Mouse (Mus musculus) liver, embryonic 16.5 days (tissue): ENCODE measurements at regions not wholly inside any gene's neighbourhood (a gene's known extent, or its start where the extent isn't known, plus 50 kb on each side); places are given as distances from the start of the nearest gene placed in this dataset.

Experiments used
- ATAC-seq: fragments of 200-750 bp; cut with Nextera tagmentation; 2 replicates; pipeline ENCODE4 v1.8.0; 2017; ENCODE audit warnings: low read depth, mild to moderate bottlenecking, moderate number of reproducible peaks, moderate library complexity
- H3K27ac ChIP-seq: fragments of 300-500 bp; sonication (generic); 2 replicates; pipeline ENCODE4 v1.5.1; 2014; ENCODE audit warnings: mild to moderate bottlenecking, low read length
- H3K27me3 ChIP-seq: fragments of 300-500 bp; sonication (generic); 2 replicates; pipeline ENCODE4 v1.6.1; 2014; ENCODE audit warnings: low read depth, low read length, mixed read lengths; ENCODE audit not compliant: control insufficient read depth, insufficient read depth
- H3K36me3 ChIP-seq: fragments of 300-500 bp; sonication (generic); 2 replicates; pipeline ENCODE4 v1.6.1; 2014; ENCODE audit warnings: mild to moderate bottlenecking; ENCODE audit not compliant: control insufficient read depth, insufficient read depth
- H3K4me1 ChIP-seq: fragments of 300-500 bp; sonication (generic); 2 replicates; pipeline ENCODE4 v1.6.1; 2014; ENCODE audit warnings: low read depth, low read length, mixed read lengths; ENCODE audit not compliant: control insufficient read depth
- H3K4me2 ChIP-seq: fragments of 300-500 bp; sonication (generic); 2 replicates; pipeline ENCODE4 v1.6.1; 2014; ENCODE audit warnings: low read depth, low read length, mixed read lengths
- H3K4me3 ChIP-seq: fragments of 300-500 bp; sonication (generic); 2 replicates; pipeline ENCODE4 v1.5.1; 2014; ENCODE audit warnings: low read depth, mild to moderate bottlenecking, low read length
- H3K9ac ChIP-seq: fragments of 300-500 bp; sonication (generic); 2 replicates; pipeline ENCODE4 v1.6.1; 2014; ENCODE audit warnings: low read depth, low read length
- H3K9me3 ChIP-seq: fragments of 300-500 bp; sonication (generic); replicated peaks from 2 replicates; pipeline ENCODE4 v1.6.1; 2016; ENCODE audit warnings: low read length; ENCODE audit not compliant: control insufficient read depth
- WGBS: fragments of 180-500 bp; shearing (Covaris S2); extraction: QIAGEN DNeasy Blood & Tissue Kit; methylation state at CpG from one replicate; pipeline ENCODE4 v1.1.7; 2014; ENCODE audit not compliant: insufficient replicate concordance; 5-methylcytosine and 5-hydroxymethylcytosine counted together

DNA sequence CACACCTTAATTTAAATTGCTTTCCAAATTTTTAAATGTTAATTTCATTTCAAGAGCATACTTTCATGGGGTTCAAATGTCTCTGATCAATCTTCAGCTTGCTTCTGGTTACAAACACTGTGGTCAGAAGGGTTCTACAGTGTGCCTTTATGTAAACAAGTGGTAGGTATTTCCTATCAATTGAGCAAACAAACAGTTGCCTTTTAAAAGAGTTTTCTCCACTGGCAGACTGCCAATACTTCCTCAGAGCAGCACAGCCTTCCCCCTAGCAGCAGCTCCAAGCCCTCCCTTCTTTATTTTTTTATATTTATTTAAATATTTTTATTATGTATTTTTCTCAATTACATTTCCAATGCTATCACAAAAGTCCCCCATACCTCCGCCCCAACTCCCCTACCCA lies 977.8 kb downstream of the Fstl5 start:
- peak; percentile 58; the same call in 1 of the 2 replicates for ATAC-seq
- WGBS, result 71% methylated on average over 1 of the region's 1 CpGs
- H3K36me3 ChIP-seq, result no peaks in the 10 kb centered on the region
- no peak overlapping the region for H3K4me2 ChIP-seq
- H3K9ac ChIP-seq, result no peak overlapping the region
- H3K27me3 ChIP-seq, result no peaks in the 10 kb centered on the region
- no peak overlapping the region for H3K27ac ChIP-seq
- H3K9me3 ChIP-seq, result no peaks in the 10 kb centered on the region
- H3K4me1 ChIP-seq, result no peaks in the 10 kb centered on the region
- H3K4me3 ChIP-seq, result no peak overlapping the region

DNA sequence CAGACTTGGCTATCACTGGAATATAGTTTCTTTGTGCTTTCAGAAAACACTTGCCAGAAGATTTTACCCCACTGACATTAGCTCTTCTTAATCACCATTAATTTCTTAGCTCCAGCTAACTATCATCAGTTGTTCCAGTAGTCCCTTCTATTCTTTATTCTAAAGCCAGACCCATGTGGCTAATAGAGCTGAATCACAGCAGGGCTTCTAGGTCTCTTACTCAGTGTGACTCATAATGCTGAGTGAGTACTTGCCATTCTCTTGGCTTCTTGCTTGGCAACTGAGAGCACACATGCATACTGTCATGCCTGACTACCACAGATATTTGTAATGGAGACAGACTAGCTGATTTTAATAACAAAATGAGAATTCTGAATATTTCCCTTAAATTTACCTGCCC lies 1001.0 kb downstream of the Fstl5 start:
- Histone ChIP-seq H3K4me2 (no peak overlapping the region), H3K4me3 (no peak overlapping the region), H3K27me3 (no peaks in the 10 kb centered on the region), H3K36me3 (no peaks in the 10 kb centered on the region), H3K9ac (no peak overlapping the region), H3K4me1 (no peaks in the 10 kb centered on the region), H3K9me3 (no peaks in the 10 kb centered on the region), H3K27ac (no peak overlapping the region)
- no peak for ATAC-seq

DNA sequence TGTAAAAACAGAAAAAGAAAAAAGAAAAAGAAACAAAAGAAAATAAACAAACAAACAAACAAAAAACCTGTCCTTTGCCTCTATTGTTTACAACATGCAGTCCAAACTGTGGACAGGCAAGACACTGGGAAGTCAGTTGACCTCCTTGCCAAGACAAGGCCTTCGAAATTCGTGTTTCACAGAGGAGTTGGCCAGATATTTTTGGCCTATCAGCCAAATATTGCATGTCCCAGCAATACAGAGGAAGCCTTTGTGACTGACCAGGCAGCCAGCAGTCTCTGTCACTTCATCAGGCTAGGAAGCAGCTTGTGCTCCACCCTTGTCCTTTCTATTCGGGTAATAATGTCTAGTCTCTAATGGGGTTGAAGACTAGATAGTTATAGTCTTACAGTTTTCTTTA lies 1017.7 kb downstream of the Fstl5 start:
- H3K36me3 ChIP-seq, result no peaks in the 10 kb centered on the region
- no peaks in the 10 kb centered on the region for H3K27me3 ChIP-seq
- no peak overlapping the region for H3K9ac ChIP-seq
- H3K4me2 ChIP-seq, result no peak overlapping the region
- WGBS, result 54% methylated on average over 3 of the region's 3 CpGs
- no peak for ATAC-seq
- no peaks in the 10 kb centered on the region for H3K4me1 ChIP-seq
- no peak overlapping the region for H3K27ac ChIP-seq
- no peak overlapping the region for H3K4me3 ChIP-seq
- no peaks in the 10 kb centered on the region for H3K9me3 ChIP-seq

DNA sequence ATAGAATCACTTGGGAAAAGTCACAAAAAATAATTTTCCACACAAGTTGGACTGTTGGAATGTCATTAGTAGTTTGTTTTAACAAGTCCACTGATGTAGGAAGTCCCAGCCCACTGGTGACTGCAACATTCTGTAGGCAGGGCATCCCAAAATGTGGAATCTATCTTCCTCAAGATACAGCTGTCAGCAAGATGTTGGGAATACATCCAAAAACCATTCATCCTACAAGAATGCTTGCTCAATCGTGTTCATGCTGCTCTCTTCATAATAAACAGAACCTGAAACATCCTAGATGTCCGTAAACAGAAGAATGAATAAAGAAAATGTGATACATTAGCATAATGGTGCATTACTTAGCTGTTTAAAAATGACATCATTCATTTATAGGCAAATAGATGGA lies 1038.9 kb downstream of the Fstl5 start:
- H3K4me3 ChIP-seq, result no peak overlapping the region
- no peaks in the 10 kb centered on the region for H3K4me1 ChIP-seq
- H3K36me3 ChIP-seq, result no peaks in the 10 kb centered on the region
- H3K27me3 ChIP-seq, result no peaks in the 10 kb centered on the region
- WGBS, result 46% methylated on average over 2 of the region's 2 CpGs
- no peaks in the 10 kb centered on the region for H3K9me3 ChIP-seq
- no peak overlapping the region for H3K27ac ChIP-seq
- ATAC-seq, result no peak
- no peak overlapping the region for H3K9ac ChIP-seq
- no peak overlapping the region for H3K4me2 ChIP-seq

DNA sequence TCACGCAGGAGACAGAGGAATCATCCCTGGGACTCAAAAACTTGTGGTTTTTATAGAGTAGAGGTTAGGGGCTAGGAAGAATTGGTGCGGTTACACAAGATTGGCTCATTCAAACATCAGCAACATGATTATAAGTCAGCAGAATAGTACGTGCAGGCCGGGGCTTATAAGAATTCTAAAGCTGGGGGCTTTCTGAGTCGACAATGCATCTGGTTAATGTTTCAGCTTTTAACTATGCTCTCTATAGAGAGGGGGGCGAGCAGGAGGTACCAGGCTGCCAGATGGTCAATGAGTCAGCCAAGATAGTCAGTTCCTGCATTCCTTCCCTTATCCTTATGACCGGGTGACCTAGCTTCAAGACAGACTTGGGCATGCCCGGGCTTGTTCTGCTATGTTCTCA lies 1046.5 kb downstream of the Fstl5 start:
- no peak for ATAC-seq
- Histone ChIP-seq H3K27ac (no peak overlapping the region), H3K9ac (no peak overlapping the region), H3K27me3 (no peaks in the 10 kb centered on the region), H3K36me3 (no peaks in the 10 kb centered on the region), H3K4me1 (no peaks in the 10 kb centered on the region), H3K4me2 (no peak overlapping the region), H3K4me3 (no peak overlapping the region), H3K9me3 (no peaks in the 10 kb centered on the region)
- 69% methylated on average over 8 of the region's 8 CpGs for WGBS

DNA sequence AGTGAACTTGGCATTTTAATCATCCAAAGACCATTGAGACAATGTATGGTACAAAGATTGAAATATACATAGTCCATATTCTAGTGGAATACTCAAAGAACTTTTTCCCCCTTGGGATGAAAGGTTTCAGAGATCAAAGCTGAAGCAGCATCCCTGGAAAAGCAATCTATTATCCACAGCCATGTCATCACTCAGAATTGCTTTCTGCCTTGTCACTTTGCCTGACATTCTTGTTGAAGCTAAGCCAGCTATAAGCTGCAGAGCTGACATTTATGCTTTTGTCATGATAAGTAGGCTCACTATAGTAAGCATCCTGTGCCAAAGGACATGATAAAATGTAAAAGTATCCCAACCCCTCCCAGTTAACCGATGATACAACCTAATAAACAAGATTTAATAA lies 1077.6 kb downstream of the Fstl5 start:
- Histone ChIP-seq H3K9ac (no peak overlapping the region), H3K4me2 (no peak overlapping the region), H3K4me3 (no peak overlapping the region), H3K9me3 (no peaks in the 10 kb centered on the region), H3K27me3 (no peaks in the 10 kb centered on the region), H3K27ac (no peak overlapping the region), H3K4me1 (no peaks in the 10 kb centered on the region), H3K36me3 (no peaks in the 10 kb centered on the region)
- ATAC-seq, result no peak
- 53% methylated on average over 1 of the region's 1 CpGs for WGBS

DNA sequence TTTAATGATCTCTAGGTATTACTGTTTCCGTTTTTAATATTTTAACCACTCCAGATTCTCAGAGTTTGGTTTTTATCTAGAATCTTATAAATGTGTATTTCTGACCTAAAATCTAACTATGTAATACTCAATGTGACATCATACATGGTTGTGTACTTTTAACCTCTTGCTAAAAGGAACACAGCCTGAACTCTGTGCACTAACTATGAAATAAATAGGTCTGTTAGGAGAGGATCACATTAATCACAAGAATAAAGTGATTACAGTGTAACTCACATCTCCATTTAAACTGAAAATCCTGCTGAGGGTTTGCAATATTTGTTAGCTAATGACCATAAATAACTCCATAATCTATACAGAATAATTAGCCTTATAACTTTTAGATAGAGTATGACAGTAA lies 1123.8 kb downstream of the Fstl5 start:
- WGBS, result 70% methylated on average over 1 of the region's 1 CpGs
- no peak overlapping the region for H3K4me3 ChIP-seq
- no peak overlapping the region for H3K4me2 ChIP-seq
- H3K9me3 ChIP-seq, result no peaks in the 10 kb centered on the region
- H3K9ac ChIP-seq, result no peak overlapping the region
- no peaks in the 10 kb centered on the region for H3K27me3 ChIP-seq
- no peak for ATAC-seq
- H3K36me3 ChIP-seq, result no peaks in the 10 kb centered on the region
- H3K27ac ChIP-seq, result no peak overlapping the region
- H3K4me1 ChIP-seq, result no peaks in the 10 kb centered on the region

DNA sequence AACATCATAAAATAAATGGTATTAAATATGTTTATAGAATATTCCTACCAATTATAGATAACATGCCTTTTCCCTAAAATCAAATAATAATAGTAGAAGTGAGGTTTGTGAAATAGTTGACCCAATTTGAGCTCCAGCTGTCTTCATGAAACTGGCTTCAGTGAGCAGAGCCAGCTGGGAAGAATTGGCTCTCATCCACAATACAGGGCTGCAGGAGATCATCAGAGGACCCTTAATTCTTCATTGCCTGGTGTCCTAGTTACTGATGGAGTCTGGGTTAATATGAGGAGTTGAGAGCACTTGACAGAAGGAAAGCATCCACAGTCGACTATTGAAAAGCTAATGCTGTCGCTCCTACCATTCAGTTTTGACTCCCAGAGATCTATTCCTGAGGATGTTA lies 1124.2 kb downstream of the Fstl5 start:
- no peak overlapping the region for H3K4me2 ChIP-seq
- no peak for ATAC-seq

DNA sequence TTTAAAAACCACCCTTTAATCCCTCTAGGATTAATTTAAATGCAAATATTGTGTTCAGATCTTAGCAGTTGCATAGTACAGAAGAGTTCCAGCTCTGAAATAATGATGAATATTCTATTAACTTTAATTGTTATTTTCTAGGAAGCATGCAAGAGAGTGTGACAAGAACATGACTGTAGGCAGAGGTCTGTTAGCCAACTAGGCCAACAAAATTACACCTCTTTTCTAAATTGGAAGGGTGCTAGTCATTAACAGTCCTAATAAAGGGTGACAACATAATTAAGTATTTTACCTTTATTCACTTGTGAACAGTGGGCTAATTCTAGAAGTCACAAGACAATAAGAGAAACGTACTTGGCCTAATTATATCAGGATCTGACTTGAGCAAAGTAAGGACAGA lies 1151.9 kb downstream of the Fstl5 start:
- 23% methylated on average over 1 of the region's 1 CpGs for WGBS
- Histone ChIP-seq H3K27me3 (no peaks in the 10 kb centered on the region), H3K4me3 (no peak overlapping the region), H3K9ac (no peak overlapping the region), H3K4me1 (no peaks in the 10 kb centered on the region), H3K9me3 (no peaks in the 10 kb centered on the region), H3K27ac (no peak overlapping the region), H3K4me2 (no peak overlapping the region), H3K36me3 (no peaks in the 10 kb centered on the region)
- ATAC-seq, result no peak

More for the DNA sequence above, 1124.2 kb downstream of the Fstl5 start:
- H3K27me3 ChIP-seq, result no peaks in the 10 kb centered on the region
- no peaks in the 10 kb centered on the region for H3K4me1 ChIP-seq
- H3K9ac ChIP-seq, result no peak overlapping the region
- no peak overlapping the region for H3K4me3 ChIP-seq
- no peaks in the 10 kb centered on the region for H3K9me3 ChIP-seq
- H3K27ac ChIP-seq, result no peak overlapping the region
- 60% methylated on average over 2 of the region's 2 CpGs for WGBS
- no peaks in the 10 kb centered on the region for H3K36me3 ChIP-seq
